Mouse (Mus musculus): Measurements from ENCODE around the gene R3hdm4. TPM values are rescaled to one million over a fixed set of nuclear protein-coding genes. Genes with fewer than 3 reads are reported as not detected.

The R3hdm4 gene
- total and polyA plus RNA-seq, 3 experiments: 10.5 to 59.4 (median 22.3) TPM

DNA sequence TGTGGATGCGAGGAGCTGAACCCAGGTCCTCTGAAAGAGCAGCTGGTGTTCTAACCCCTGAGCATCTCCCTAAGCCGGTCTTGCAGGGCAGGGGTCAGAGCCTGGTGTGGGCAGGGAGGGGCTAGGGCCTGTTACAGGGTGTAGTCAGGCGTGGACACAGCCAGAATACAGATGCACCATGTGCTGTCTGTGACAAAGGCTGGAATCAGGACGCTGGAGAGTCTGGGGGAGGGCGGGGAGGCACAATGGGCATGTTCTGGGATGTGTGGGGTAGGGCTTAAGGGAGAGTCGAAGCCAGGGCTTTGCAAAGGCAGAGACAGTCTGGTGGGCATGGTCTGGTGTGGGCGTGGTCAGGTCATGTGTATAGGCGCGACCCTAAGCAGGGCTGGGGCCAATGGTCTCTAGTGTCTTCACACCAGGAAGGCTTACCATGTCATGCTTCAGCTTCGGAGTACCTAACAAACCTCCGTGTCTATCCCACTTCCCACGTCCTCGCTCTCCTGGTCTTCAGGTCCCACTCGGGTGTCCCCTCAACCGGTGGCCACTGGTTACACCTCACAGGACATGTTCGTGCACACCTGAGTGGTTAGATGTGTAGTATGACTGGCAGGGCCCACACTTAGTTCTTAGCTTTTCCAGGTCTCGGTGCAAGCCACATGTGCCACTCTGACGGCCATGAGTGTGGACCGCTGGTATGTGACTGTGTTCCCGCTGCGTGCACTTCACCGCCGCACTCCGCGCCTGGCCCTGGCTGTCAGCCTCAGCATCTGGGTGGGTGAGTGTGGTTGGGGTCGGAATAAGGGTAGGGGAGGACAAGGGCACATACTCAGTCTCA lies 735 bp downstream of the R3hdm4 start:
- Histone ChIP-seq H3K9me3 (replicated peaks; ENCODE audit: low read length) (peaks cover 4% of the 10 kb centered on the region), H3K4me2 (ENCODE audit: insufficient read depth, low read depth, poor library complexity, severe bottlenecking) (no peak overlapping the region), H3K36me3 (replicated peaks in 1 of 2; ENCODE audit: control insufficient read depth in 1 of 2, insufficient read depth in 1 of 2, low read length in 1 of 2) (no peaks in the 10 kb centered on the region), H3K27me3 (replicated peaks) (no peaks in the 10 kb centered on the region), H3K4me3 (replicated peaks in 1 of 3; ENCODE audit: low read depth in 2 of 3, low read length in 2 of 3, poor library complexity in 1 of 3) (no peak overlapping the region), H3K27ac (ENCODE audit: insufficient read depth, low read depth) (no peak overlapping the region), H3K9ac (ENCODE audit: insufficient read depth, low read depth) (no peak overlapping the region), H3K4me1 (ENCODE audit: control insufficient read depth in 1 of 2, insufficient read depth in 2 of 2) (peaks cover 9 to 33% of the 10 kb centered on the region in 2 experiments), H3K79me2 (replicated peaks; ENCODE audit: control insufficient read depth, extremely low read depth, insufficient read depth, poor library complexity, severe bottlenecking) (no peaks in the 10 kb centered on the region; the same call in 1 of the 2 replicates)
- no peak for DNase-seq (ENCODE audit: extremely low read depth)
- no peak for TF ChIP-seq USF2 (conservative IDR thresholded peaks at IDR 0.05; ENCODE audit: low read depth, low read length)
- TF ChIP-seq JUND (conservative IDR thresholded peaks at IDR 0.05; ENCODE audit: low read depth, low read length): no peak
- no peak for TF ChIP-seq NELFE (IDR thresholded peaks at IDR 0.05; ENCODE audit: low read depth, low read length)
- TF ChIP-seq USF1 (IDR thresholded peaks at IDR 0.05; ENCODE audit: low read depth, low read length): no peak
- no peak for TF ChIP-seq POLR2A (IDR thresholded peaks at IDR 0.05; ENCODE audit: low read depth, low read length)
- no peak for TF ChIP-seq TBP (conservative IDR thresholded peaks at IDR 0.05; ENCODE audit: low read depth, low read length)
- no peak for TF ChIP-seq ZC3H11A (IDR thresholded peaks at IDR 0.05; ENCODE audit: low read depth, low read length)
- TF ChIP-seq MYC (IDR thresholded peaks at IDR 0.05; ENCODE audit: low read depth, low read length): no peak
- in situ Hi-C loops (cut with MboI; ENCODE audit: low pct_ligation_motif_present, low pct_unique_long_range_greater_than_20kb, low sequenced_read_pairs) (loop anchor here (5.0 kb wide), 1 partner anchor 88 kb away; no protein-coding TSS in a partner anchor), dilution Hi-C loops (cut with MboI; ENCODE audit: extremely low pct_ligation_motif_present, extremely low pct_unique_long_range_greater_than_20kb, low sequenced_read_pairs) (no loop called here)

DNA sequence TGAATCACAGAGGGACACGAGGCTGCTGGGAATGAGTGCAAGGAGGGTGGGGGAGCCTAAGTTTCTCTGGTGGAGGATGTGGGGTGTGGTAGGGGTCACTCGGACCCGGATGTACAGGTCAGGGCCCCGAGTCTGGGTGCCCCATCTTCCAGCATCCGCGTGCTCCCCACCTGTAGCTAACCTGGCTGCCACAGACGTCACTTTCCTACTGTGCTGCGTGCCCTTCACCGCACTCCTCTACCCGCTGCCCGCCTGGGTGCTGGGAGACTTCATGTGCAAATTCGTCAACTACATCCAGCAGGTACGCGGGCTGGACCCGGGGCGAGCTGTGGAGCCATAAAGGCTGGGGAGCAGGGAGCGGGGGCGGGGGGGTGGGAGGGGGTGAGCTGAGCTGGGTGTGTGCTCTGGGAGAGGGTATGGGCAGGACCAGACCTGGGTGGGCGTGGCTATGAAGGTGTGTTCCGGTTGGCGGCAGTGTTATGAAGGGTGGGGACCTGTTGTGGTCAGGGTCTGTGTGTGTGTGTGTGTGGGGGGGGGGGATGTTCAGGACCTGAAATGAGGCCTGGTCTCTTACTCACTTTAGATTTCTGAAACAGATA lies 1.7 kb downstream of the R3hdm4 start:
- H3K4me3 ChIP-seq (replicated peaks in 1 of 3; ENCODE audit: low read depth in 2 of 3, low read length in 2 of 3, poor library complexity in 1 of 3): no peak overlapping the region
- peaks cover 10 to 38% of the 10 kb centered on the region in 2 experiments for H3K4me1 ChIP-seq (ENCODE audit: control insufficient read depth in 1 of 2, insufficient read depth in 2 of 2)
- in situ Hi-C loops (cut with MboI; ENCODE audit: low pct_ligation_motif_present, low pct_unique_long_range_greater_than_20kb, low sequenced_read_pairs) (no loop called here), dilution Hi-C loops (cut with MboI; ENCODE audit: extremely low pct_ligation_motif_present, extremely low pct_unique_long_range_greater_than_20kb, low sequenced_read_pairs) (no loop called here)
- no peak for DNase-seq (ENCODE audit: extremely low read depth)
- H3K4me2 ChIP-seq (ENCODE audit: insufficient read depth, low read depth, poor library complexity, severe bottlenecking): no peak overlapping the region
- H3K9me3 ChIP-seq (replicated peaks; ENCODE audit: low read length): peaks cover 4% of the 10 kb centered on the region
- H3K79me2 ChIP-seq (replicated peaks; ENCODE audit: control insufficient read depth, extremely low read depth, insufficient read depth, poor library complexity, severe bottlenecking): no peaks in the 10 kb centered on the region; the same call in 1 of the 2 replicates
- H3K36me3 ChIP-seq (replicated peaks in 1 of 2; ENCODE audit: control insufficient read depth in 1 of 2, insufficient read depth in 1 of 2, low read length in 1 of 2): peaks cover 0 to 2% of the 10 kb centered on the region in 2 experiments
- no peak overlapping the region for H3K9ac ChIP-seq (ENCODE audit: insufficient read depth, low read depth)
- TF ChIP-seq ELF1 (IDR thresholded peaks at IDR 0.05; ENCODE audit: low read depth, low read length) (no peak), USF2 (conservative IDR thresholded peaks at IDR 0.05; ENCODE audit: low read depth, low read length) (no peak), MAFK (IDR thresholded peaks at IDR 0.05; ENCODE audit: insufficient replicate concordance, low read length) (no peak), ETS1 (conservative IDR thresholded peaks at IDR 0.05; ENCODE audit: low read depth, low read length) (no peak), NELFE (IDR thresholded peaks at IDR 0.05; ENCODE audit: low read depth, low read length) (no peak), UBTF (IDR thresholded peaks at IDR 0.05; ENCODE audit: low read depth, low read length) (no peak), EP300 (IDR thresholded peaks at IDR 0.05; ENCODE audit: low read length) (no peak), RAD21 (IDR thresholded peaks at IDR 0.05; ENCODE audit: low read depth, low read length) (no peak), TCF12 (IDR thresholded peaks at IDR 0.05; ENCODE audit: low read depth, low read length) (no peak), MAZ (IDR thresholded peaks at IDR 0.05; ENCODE audit: low read depth, low read length) (no peak), MAX (IDR thresholded peaks at IDR 0.05; ENCODE audit: low read length) (no peak), MXI1 (IDR thresholded peaks at IDR 0.05; ENCODE audit: low read depth, low read length) (no peak), JUND (conservative IDR thresholded peaks at IDR 0.05; ENCODE audit: low read depth, low read length) (no peak), ZMIZ1 (IDR thresholded peaks at IDR 0.05; ENCODE audit: low read depth, low read length) (no peak), ZC3H11A (IDR thresholded peaks at IDR 0.05; ENCODE audit: low read depth, low read length) (no peak)
- no peaks in the 10 kb centered on the region for H3K27me3 ChIP-seq (replicated peaks)
- no peak overlapping the region for H3K27ac ChIP-seq (ENCODE audit: insufficient read depth, low read depth)

Data from CH12.LX (cell line).